ENCODE assay signal across 8 mouse cellular contexts in genomic region chr7:83809060-83809459, GRCm38 (mm10). TPM values are rescaled to one million over a fixed set of nuclear protein-coding genes. Genes with fewer than 3 reads are reported as not detected.
DNase-seq lines count a peak whose midpoint lies in the region; ATAC-seq and TF ChIP-seq lines count a peak whose summit lies in the region.

No protein-coding gene starts in this region.

- TF ChIP-seq EP300 in heart, postnatal 0 days (IDR thresholded peaks at IDR 0.05; ENCODE audit: low read depth): no peak

- H3K9ac ChIP-seq in hindbrain, embryonic 14.5 days: no peak overlapping the region
- H3K9ac ChIP-seq in heart, postnatal 0 days (replicated peaks; ENCODE audit: low read depth, low read length): no peak overlapping the region
- H3K9ac ChIP-seq in midbrain, embryonic 11.5 days (ENCODE audit: low read length): no peak overlapping the region

- 52% methylated on average over 6 of the region's 6 CpGs for WGBS in hindbrain, embryonic 10.5 days
- whole genome bisulfite sequencing in hindbrain, embryonic 14.5 days: 36% methylated on average over 6 of the region's 6 CpGs
- 39% methylated on average over 6 of the region's 6 CpGs for WGBS in heart, postnatal 0 days
- WGBS in midbrain, embryonic 11.5 days: 62% methylated on average over 6 of the region's 6 CpGs

- H3K36me3 ChIP-seq in hindbrain, embryonic 10.5 days: no peaks in the 10 kb centered on the region
- no peaks in the 10 kb centered on the region for H3K36me3 ChIP-seq in hindbrain, embryonic 14.5 days (replicated peaks; ENCODE audit: control insufficient read depth, insufficient read depth)
- no peaks in the 10 kb centered on the region for H3K36me3 ChIP-seq in heart, postnatal 0 days (replicated peaks; ENCODE audit: control insufficient read depth, insufficient read depth, low read length)
- H3K36me3 ChIP-seq in midbrain, embryonic 11.5 days (ENCODE audit: control insufficient read depth, insufficient read depth, low read length): no peaks in the 10 kb centered on the region

- no peaks in the 10 kb centered on the region for H3K9me3 ChIP-seq in hindbrain, embryonic 10.5 days
- H3K9me3 ChIP-seq in hindbrain, embryonic 14.5 days (ENCODE audit: control insufficient read depth, low read length): no peaks in the 10 kb centered on the region
- no peaks in the 10 kb centered on the region for H3K9me3 ChIP-seq in heart, postnatal 0 days (replicated peaks; ENCODE audit: control insufficient read depth, low read length)
- H3K9me3 ChIP-seq in midbrain, embryonic 11.5 days (ENCODE audit: control insufficient read depth, low read length): no peaks in the 10 kb centered on the region; the same call in 1 of the 2 replicates

- no peak overlapping the region for H3K4me3 ChIP-seq in hindbrain, embryonic 10.5 days
- no peak overlapping the region for H3K4me3 ChIP-seq in hindbrain, embryonic 14.5 days (replicated peaks; ENCODE audit: low read length)
- no peak overlapping the region for H3K4me3 ChIP-seq in heart, postnatal 0 days (ENCODE audit: low read depth, low read length)
- no peak overlapping the region for H3K4me3 ChIP-seq in midbrain, embryonic 11.5 days (ENCODE audit: low read depth, low read length)

- H3K4me2 ChIP-seq in hindbrain, embryonic 14.5 days (replicated peaks): no peak overlapping the region
- H3K4me2 ChIP-seq in heart, postnatal 0 days (ENCODE audit: low read depth, low read length): no peak overlapping the region
- no peak overlapping the region for H3K4me2 ChIP-seq in midbrain, embryonic 11.5 days

- no peak for ATAC-seq in hindbrain, embryonic 14.5 days (ENCODE audit: low FRiP score)
- ATAC-seq in heart, postnatal 0 days (ENCODE audit: insufficient read depth, low read depth): peak; percentile 39
- ATAC-seq in midbrain, embryonic 11.5 days (ENCODE audit: low FRiP score): no peak

- no peak for TF ChIP-seq CTCF in heart, postnatal 0 days (IDR thresholded peaks at IDR 0.05; ENCODE audit: low read depth)

- H3K27me3 ChIP-seq in hindbrain, embryonic 10.5 days (ENCODE audit: insufficient read depth, poor library complexity, severe bottlenecking): no peaks in the 10 kb centered on the region
- H3K27me3 ChIP-seq in hindbrain, embryonic 14.5 days (ENCODE audit: control insufficient read depth, insufficient read depth, low read length): no peaks in the 10 kb centered on the region
- no peaks in the 10 kb centered on the region for H3K27me3 ChIP-seq in heart, postnatal 0 days (ENCODE audit: control insufficient read depth, insufficient read depth, low read length)
- no peaks in the 10 kb centered on the region for H3K27me3 ChIP-seq in midbrain, embryonic 11.5 days (ENCODE audit: control insufficient read depth, insufficient read depth, low read length)

- no peak for DNase-seq in hindbrain, embryonic 10.5 days (ENCODE audit: low spot score)
- DNase-seq in hindbrain, embryonic 14.5 days (ENCODE audit: low spot score): no peak
- DNase-seq in cerebellum, adult 9-11 months: peak; percentile 99
- DNase-seq in heart, postnatal 0 days (ENCODE audit: low spot score): peak; percentile 60
- peak; percentile 86 to 91 for DNase-seq in layer of hippocampus, adult 8-10 months (ENCODE audit: low spot score in 2 of 2)
- peak; percentile 53 for DNase-seq in lung, postnatal 25 days (ENCODE audit: low spot score)
- no peak for DNase-seq in thymus, postnatal 25 days
- no peak for DNase-seq in midbrain, embryonic 11.5 days (ENCODE audit: low spot score, missing footprints)

- H3K4me1 ChIP-seq in hindbrain, embryonic 10.5 days (replicated peaks): peaks cover 49% of the 10 kb centered on the region
- H3K4me1 ChIP-seq in hindbrain, embryonic 14.5 days (replicated peaks; ENCODE audit: control insufficient read depth, insufficient read depth, low read length): peaks cover 19% of the 10 kb centered on the region
- peaks cover 19% of the 10 kb centered on the region; the same call in 1 of the 2 replicates for H3K4me1 ChIP-seq in heart, postnatal 0 days (ENCODE audit: control insufficient read depth, insufficient read depth)
- peaks cover 15% of the 10 kb centered on the region for H3K4me1 ChIP-seq in midbrain, embryonic 11.5 days (ENCODE audit: control insufficient read depth, insufficient read depth, low read length)

- peak overlapping the region; percentile 64 for H3K27ac ChIP-seq in hindbrain, embryonic 10.5 days
- H3K27ac ChIP-seq in hindbrain, embryonic 14.5 days: no peak overlapping the region
- peak overlapping the region; percentile 74 for H3K27ac ChIP-seq in heart, postnatal 0 days (ENCODE audit: low read depth)
- no peak overlapping the region for H3K27ac ChIP-seq in midbrain, embryonic 11.5 days (ENCODE audit: low read depth, low read length)

RNA-seq across cellular contexts. Expression of gene Cfap161, which starts 14.4 kb away (rescaled TPM):
- polyA plus RNA-seq in hindbrain, embryonic 10.5 days (2016; fragmentation: Nextera tagmentation; extraction: Ambion mirVana): 0.24 and 1.5 TPM in 2 replicates
- polyA plus RNA-seq in hindbrain, embryonic 14.5 days (2014; fragmentation: Nextera tagmentation; extraction: Ambion mirVana): 1.4 and 1.6 TPM in 2 replicates
- 0.50 TPM in 1 of 2 replicates, not detected in the other for total RNA-seq in heart, postnatal 0 days (2014; rRNA removed; ENCODE audit: low replicate concordance)
- 0.78 and 0.90 TPM in 2 replicates for polyA plus RNA-seq in heart, postnatal 0 days (2015; fragmentation: Nextera tagmentation; extraction: Ambion mirVana)
- 1 to 10 TPM; 1.2 to 2.2 (median 1.8) TPM for total RNA-seq in layer of hippocampus, adult 8-10 months (2022)
- polyA plus RNA-seq in midbrain, embryonic 11.5 days (2014; fragmentation: Nextera tagmentation; extraction: Ambion mirVana): not detected in 2 replicates

Comparison
In these comparisons a context has a peak if more than half of its experiments do, and no peak if none do; other contexts are left out.
1. H3K27ac ChIP-seq: peak in hindbrain, embryonic 10.5 days (single experiment) and heart, postnatal 0 days (single experiment); none in hindbrain, embryonic 14.5 days (single experiment) and midbrain, embryonic 11.5 days (single experiment).
2. DNase-seq: peak in cerebellum, adult 9-11 months (single experiment), heart, postnatal 0 days (single experiment), layer of hippocampus, adult 8-10 months (2 of 2) and lung, postnatal 25 days (single experiment); none in hindbrain, embryonic 10.5 days (single experiment), hindbrain, embryonic 14.5 days (single experiment), thymus, postnatal 25 days (single experiment) and midbrain, embryonic 11.5 days (single experiment).